Mouse (Mus musculus): ENCODE data around the gene Rbm6. TPM values are rescaled to one million over a fixed set of nuclear protein-coding genes. Genes with fewer than 3 reads are reported as not detected.
A peak's percentile ranks its signal among the peaks of the same experiment; 100 is the strongest.

Rbm6 gene
- total RNA-seq, 2 experiments from 2014 or later, result 40.3 to 40.6 TPM

DNA sequence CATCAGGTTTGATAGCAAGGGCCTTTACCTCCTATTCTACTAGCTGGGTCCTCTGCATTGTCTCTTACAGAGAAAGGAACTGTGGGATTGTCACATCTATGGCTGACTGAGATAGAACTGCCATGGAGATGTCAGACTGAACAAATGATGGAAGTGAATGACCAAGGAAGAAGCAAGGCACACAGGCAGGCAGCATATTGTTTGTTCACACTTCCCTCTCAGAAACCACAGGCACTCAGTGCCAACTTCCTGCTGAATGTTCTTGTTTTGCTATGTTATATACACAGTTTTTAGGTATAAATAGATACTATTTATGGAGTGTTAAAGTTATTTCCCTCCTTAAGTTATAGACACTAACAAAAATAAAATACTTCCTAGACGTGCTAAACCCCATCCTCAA is 125.7 kb downstream of the Rbm6 start:
- no peak for DNase-seq

GRCm38 (mm10) chr9:107746679-107747078 is 126.4 kb downstream of the Rbm6 start:
- no peak for DNase-seq

- no peak for DNase-seq
These were observed 129.0 kb downstream of the Rbm6 start for GRCm38 (mm10) chr9:107744061-107744460.

DNA sequence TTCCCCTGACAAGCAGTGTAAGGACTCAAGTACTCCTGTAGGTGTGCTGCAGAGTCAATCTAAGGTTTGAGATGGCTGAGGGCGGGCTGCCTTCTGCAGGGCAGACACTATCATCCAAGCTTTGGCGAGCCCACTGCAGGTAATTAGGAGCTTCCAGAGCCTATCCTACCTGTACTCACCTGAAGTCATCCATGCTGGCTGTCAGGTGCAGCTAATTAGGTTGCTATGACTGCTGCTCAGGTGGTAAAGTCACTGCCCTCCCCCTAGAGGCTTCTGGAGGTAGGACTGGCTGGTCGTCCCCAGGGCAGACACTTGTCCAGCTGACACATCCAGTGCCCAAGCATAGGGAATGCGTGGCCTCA is 134.2 kb downstream of the Rbm6 start:
- peak; percentile 59 for DNase-seq

DNA sequence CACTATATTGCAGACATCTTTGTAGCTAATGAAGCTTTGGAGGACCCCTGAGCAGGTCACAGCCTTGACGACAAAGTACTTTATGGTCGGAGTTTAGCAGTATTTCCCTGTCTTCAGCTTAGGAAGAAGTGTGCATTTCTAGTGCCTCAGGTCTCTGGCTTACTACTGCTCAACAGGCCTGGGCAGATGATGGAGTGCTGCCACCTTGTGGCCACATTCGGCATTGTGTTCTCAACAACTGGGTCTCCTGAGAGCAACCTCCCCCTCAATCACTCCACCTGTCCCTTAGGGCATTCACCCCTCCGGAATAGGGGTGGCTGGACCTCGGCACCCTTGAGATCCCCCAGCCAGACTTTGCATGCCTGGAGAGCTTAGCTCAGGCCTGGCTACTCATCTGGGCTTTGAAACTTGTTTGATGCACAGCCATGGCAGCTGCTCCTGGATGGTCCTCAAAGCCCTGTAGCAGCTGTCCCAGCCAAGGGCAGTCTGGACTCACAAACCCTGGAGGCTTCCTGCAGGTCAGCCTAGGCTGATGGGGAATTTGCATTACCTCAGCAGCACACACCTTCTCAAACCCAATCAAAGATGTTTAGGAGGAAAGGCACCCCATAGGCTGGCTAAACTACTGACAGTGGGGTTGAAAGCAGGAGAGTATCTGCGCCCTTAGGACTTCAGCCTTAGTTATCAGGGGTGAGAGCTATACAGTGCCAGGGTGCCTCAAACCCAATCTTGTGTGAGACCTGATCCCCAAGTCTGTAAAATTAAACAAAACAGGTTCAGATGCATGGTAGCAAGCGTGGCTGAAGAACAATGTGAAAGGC is 134.8 kb downstream of the Rbm6 start:
- DNase-seq, result peak; percentile 93

DNA sequence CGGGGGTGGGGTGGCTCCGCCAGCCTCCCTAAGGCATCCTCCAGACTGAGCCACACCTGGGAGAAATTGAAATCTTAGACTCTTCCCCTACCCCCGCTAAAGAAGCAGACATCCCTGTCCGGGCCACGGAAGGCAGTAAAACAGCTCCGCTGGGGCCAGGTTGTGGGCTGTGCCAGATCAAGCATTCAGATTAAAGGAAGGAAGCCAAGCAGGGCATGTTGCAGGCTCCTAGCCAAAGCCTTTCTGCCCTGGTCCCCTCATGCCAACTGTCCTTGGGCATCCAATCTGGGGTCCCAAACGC is 136.9 kb downstream of the Rbm6 start:
- no peak for DNase-seq

DNA sequence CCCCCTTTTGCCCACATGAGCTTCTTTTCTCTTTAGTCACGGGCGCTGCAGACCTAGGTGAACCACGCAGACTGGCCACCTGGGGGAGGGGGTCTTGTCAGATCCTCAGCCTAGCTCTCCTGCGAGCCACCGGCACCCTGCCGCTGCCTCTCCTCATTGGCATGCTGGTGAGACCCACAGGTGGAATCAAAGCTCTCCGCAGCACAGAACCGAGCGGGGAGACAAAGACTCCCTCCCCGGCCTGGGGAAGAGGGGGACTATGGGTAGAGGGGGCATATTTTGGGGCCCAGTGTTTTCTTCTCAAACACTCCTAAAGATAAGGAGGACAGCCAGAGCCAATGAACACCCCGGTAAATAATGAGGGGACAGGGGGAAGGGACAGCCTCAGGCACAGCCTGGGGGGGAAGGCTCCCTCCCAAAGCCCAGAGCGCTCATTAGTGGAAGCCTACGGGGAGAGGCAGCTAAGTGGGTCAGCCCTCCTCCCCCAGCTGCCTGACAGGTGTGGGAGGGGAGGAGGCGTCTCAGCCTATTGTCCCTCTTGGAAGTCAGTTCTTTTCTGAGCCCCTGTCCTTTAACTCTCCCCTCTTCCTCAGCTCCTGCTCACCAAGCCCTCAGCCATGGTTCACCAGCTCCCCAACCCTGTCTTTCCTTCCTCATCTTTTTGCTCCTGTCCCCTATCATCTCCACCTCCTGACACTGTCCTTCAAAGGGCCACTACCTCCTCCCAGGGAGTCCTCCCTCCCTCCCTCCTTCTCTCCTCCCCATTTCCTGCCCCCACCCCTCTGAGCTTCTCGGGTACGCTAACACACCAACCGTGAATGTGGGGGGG is 137.5 kb downstream of the Rbm6 start:
- peak; percentile 8 for DNase-seq

- no peak for DNase-seq
These were observed 138.5 kb downstream of the Rbm6 start for GRCm38 (mm10) chr9:107734567-107734971.

DNA sequence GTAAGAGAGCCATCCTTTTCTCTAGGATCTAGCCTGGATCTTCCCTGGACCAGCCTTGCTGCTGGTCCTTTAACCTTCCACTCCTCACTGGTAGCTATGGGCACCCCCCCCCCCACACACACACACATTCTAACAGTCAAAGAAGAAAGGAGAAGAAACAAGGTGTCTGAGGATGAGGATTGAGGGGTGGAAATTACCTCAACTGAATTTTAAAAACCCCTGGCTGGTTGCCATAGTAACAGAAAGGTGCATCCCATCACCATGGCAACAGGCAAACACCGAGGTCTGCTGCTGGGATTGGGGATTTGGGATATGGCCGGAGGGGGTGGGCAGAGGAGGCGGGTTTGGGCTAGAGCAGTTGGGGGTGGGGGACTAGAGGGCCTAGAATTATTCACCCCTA is 143.3 kb downstream of the Rbm6 start:
- no peak for DNase-seq

DNA sequence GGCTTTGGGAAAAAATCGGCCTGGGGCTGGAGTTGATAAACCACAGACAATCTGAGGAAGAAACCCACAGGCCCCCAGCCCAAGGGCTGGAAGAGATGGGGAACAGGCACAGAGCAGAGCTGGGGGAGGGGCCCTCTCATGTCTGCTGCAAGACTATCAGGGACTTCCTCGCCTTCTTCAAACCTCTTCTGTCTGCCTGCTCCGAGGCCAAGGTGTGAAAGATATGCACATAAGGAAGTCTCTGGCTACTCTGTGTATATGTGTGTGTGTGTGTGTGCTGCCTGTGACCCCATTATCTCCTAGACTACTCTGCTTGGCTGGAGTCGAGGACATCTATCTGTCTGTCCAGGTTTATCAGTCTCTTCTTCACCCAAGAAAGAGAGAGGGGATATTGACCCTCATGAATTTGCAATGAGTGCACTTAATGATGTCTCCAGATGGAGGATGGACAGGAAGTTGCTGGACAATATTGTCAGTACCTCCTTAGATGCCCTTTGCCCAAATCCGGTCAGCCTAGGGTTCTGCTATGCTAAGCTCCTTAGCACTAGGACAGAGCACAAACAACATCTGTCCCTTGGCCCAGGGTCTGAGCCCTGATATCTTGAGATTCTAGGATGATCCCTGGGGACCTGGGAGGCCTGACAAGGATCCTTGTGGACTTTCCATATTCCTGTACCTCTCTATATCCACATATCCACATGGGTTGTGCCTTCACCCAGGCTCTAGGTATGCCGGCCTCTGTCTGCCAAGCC is 143.9 kb downstream of the Rbm6 start:
- DNase-seq, result no peak

DNA sequence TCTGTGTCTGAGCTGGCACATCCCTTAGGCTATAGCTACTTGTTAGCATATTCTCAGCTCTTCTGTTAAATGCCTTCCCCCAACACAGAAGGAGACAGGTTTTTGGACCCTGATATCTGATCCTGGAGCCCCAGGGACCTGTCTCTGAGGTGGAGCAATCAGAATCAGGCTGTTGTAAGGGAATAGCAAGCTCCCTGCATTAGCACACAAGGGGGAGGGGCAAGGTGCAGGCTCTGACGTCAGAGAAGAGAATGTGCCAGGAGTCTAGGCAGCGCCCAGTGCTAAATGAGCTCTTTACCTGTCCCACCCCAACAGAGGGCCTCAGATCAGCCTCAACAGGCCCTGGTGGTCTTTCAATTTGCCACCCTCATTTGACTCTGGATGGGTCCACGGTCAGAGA is 146.0 kb downstream of the Rbm6 start:
- DNase-seq, result no peak

DNA sequence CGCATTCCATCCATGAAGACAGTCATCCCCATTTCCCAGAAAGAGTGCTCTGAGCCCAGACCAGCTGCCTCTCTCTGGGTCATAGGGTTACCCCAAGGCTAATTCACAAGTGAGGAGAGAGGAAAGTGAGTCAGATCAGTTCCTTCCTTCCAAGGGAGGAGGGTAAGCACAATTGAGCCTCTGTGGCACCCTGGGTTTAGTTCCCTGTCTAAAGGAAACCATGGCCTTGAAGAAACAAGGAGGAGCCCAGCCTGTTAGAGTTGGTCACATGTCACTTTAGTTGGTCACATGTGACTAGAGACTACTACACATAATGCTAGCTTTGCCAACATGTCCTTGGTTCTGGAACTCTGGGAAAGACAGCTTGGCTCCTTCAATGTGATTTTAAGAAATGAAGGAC is 148.2 kb downstream of the Rbm6 start:
- DNase-seq, result no peak

DNA sequence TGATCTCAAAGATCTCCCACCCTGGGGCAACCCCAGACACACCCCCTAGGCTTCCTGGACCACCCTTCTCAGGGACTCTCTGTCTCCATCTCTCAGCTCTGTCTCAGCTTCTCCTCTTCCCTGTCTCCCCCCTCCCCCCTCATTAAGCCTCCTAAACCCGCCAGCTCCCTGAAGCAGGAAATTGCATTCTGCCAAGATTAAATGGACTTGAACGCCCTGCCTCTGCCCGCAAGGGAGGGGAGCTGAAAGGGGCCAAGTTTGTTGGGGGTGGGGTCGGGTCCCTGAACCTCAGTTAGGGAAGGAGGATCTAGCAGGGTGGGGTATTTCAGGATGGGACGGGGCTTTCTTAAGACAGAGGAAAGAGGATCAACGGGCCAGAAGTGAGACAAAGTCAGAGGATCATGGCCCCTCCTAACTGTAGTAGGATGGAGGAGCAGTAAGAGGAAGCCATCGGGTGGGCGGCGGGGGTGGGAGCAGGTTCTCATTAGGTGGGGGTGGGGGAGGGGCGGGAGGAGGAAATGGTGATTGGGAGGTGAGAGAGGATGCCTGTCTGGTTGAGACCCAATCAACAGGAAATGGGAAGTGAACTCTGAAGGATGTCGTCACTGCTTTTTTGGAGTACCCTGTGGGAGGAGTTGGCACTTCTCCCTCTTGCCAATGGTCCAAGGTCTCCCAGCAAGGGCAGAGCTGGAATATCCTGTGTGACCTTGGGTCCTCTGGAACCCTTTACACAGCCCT is 149.1 kb downstream of the Rbm6 start:
- peak; percentile 68 for DNase-seq

Other genes starting within 250 kb of the Rbm6 start
- 100 to 1,000 TPM; 462 to 469 TPM for gene Gnai2, start 237.9 kb downstream of the Rbm6 start, total RNA-seq (2021)
- 1 to 10 TPM; 8.0 to 8.1 TPM for gene Slc38a3, start 203.7 kb downstream of the Rbm6 start, total RNA-seq (2021)
- gene Gnat1, start 193.5 kb downstream of the Rbm6 start, total RNA-seq (2021), result not detected
- gene Sema3f, start 162.8 kb downstream of the Rbm6 start, total RNA-seq (2021), result 10 to 100 TPM; 18.7 to 20.9 TPM
- gene Rbm5, start 102.2 kb downstream of the Rbm6 start, total RNA-seq (2021), result 10 to 100 TPM; 65.4 to 73.1 TPM
- 1 to 10 TPM; 6.1 TPM for gene Mon1a, start 14.9 kb upstream of the Rbm6 start, total RNA-seq (2021)
- gene Mst1r, start 33.6 kb upstream of the Rbm6 start, total RNA-seq (2021), result 1 to 10 TPM; 2.9 to 3.1 TPM
- not detected for gene Actl11, start 55.2 kb upstream of the Rbm6 start, total RNA-seq (2021)
- gene Camkv, start 62.4 kb upstream of the Rbm6 start, total RNA-seq (2021), result not detected
- gene Traip, start 76.9 kb upstream of the Rbm6 start, total RNA-seq (2021), result 10 to 100 TPM in 1 of 2 experiments, 1 to 10 TPM in 1; 7.4 to 10.5 TPM
- gene Uba7, start 102.3 kb upstream of the Rbm6 start, total RNA-seq (2021), result 10 to 100 TPM; 13.6 to 13.9 TPM
- gene Gm20661, start 109.8 kb upstream of the Rbm6 start, total RNA-seq (2021), result 1 to 10 TPM in 1 of 2 experiments, under 1 TPM in 1; 0.72 to 1.2 TPM
- gene Inka1, start 112.6 kb upstream of the Rbm6 start, total RNA-seq (2021), result 10 to 100 TPM; 24.8 to 27.7 TPM
- 1 to 10 TPM; 1.4 to 2.1 TPM for gene Cdhr4, start 119.3 kb upstream of the Rbm6 start, total RNA-seq (2021)
- gene Gm20662, start 123.1 kb upstream of the Rbm6 start, total RNA-seq (2021), result 1 to 10 TPM in 1 of 2 experiments, under 1 TPM in 1; 0.17 to 1.6 TPM
- 10 to 100 TPM; 48.3 to 55.4 TPM for gene Ip6k1, start 129.3 kb upstream of the Rbm6 start, total RNA-seq (2021)
- 10 to 100 TPM; 14.2 to 17.1 TPM for gene Gmppb, start 176.0 kb upstream of the Rbm6 start, total RNA-seq (2021)
- 1 to 10 TPM; 2.3 to 2.6 TPM for gene Amigo3, start 179.9 kb upstream of the Rbm6 start, total RNA-seq (2021)
- not detected for gene Mst1, start 207.2 kb upstream of the Rbm6 start, total RNA-seq (2021)
- gene Rnf123, start 210.1 kb upstream of the Rbm6 start, total RNA-seq (2021), result 10 to 100 TPM; 62.6 to 63.4 TPM
- 10 to 100 TPM; 42.2 to 45.1 TPM for gene Apeh, start 221.4 kb upstream of the Rbm6 start, total RNA-seq (2021)